Mouse (Mus musculus) midbrain, embryonic 12.5 days (tissue): ENCODE measurements around the gene Gm10134. TPM values are rescaled to one million over a fixed set of nuclear protein-coding genes. Genes with fewer than 3 reads are reported as not detected.

Experiments
- ATAC-seq: fragments of 200-750 bp; cut with Nextera tagmentation; 2 replicates; pipeline ENCODE4 v1.8.0; 2017; ENCODE audit warnings: low read depth, moderate TSS enrichment, moderate library complexity; ENCODE audit not compliant: low FRiP score
- H3K27ac ChIP-seq: fragments of 300-500 bp; sonication (generic); replicated peaks from 2 replicates; pipeline ENCODE4 v1.5.1; 2016; ENCODE audit warnings: mild to moderate bottlenecking
- H3K27me3 ChIP-seq: fragments of 300-500 bp; sonication (generic); 2 replicates; pipeline ENCODE4 v1.6.1; 2016; ENCODE audit warnings: mild to moderate bottlenecking
- H3K36me3 ChIP-seq: fragments of 300-500 bp; sonication (generic); 2 replicates; pipeline ENCODE4 v1.6.1; 2016
- H3K4me1 ChIP-seq: fragments of 300-500 bp; sonication (generic); 2 replicates; pipeline ENCODE4 v1.6.1; 2016
- H3K4me2 ChIP-seq: fragments of 300-500 bp; sonication (generic); replicated peaks from 2 replicates; pipeline ENCODE4 v1.6.1; 2016; ENCODE audit warnings: mild to moderate bottlenecking, moderate library complexity
- H3K4me3 ChIP-seq: fragments of 300-500 bp; sonication (generic); 2 replicates; pipeline ENCODE4 v1.5.1; 2016; ENCODE audit warnings: mild to moderate bottlenecking
- H3K9ac ChIP-seq: fragments of 300-500 bp; sonication (generic); replicated peaks from 2 replicates; pipeline ENCODE4 v1.6.1; 2016; ENCODE audit warnings: mild to moderate bottlenecking, moderate library complexity
- H3K9me3 ChIP-seq: fragments of 300-500 bp; sonication (generic); 2 replicates; pipeline ENCODE4 v1.6.1; 2016; ENCODE audit warnings: mild to moderate bottlenecking
- WGBS: fragments of 180-500 bp; shearing (Covaris S2); methylation state at CpG from one replicate; pipeline ENCODE4 v1.1.7; 2016; 5-methylcytosine and 5-hydroxymethylcytosine counted together
- polyA plus RNA-seq: library from polyadenylated mRNA; unstranded; fragments of >200 nt; fragmentation: Nextera tagmentation; extraction: Ambion mirVana; gene quantifications from 2 replicates; pipeline ENCODE4 v1.2.1, GENCODE M21; 2016

Gene Gm10134
- polyA plus RNA-seq, 1 experiment from 2014 or later: 1.5 TPM

GRCm38 (mm10) chr2:28546560-28546959 lies 40.7 kb downstream of the Gm10134 start:
- no peak for ATAC-seq
- Histone ChIP-seq H3K4me2 (no peak overlapping the region), H3K9ac (no peak overlapping the region), H3K4me3 (no peak overlapping the region), H3K4me1 (no peaks in the 10 kb centered on the region), H3K27ac (no peak overlapping the region; the same call in 1 of the 2 replicates), H3K9me3 (no peaks in the 10 kb centered on the region), H3K27me3 (no peaks in the 10 kb centered on the region), H3K36me3 (peaks cover 96% of the 10 kb centered on the region)
- 81% methylated on average over 6 of the region's 6 CpGs for WGBS

GRCm38 (mm10) chr2:28547237-28548172 lies 41.6 kb downstream of the Gm10134 start:
- Histone ChIP-seq H3K4me2 (no peak overlapping the region), H3K9ac (no peak overlapping the region), H3K27ac (no peak overlapping the region), H3K4me3 (no peak overlapping the region), H3K9me3 (no peaks in the 10 kb centered on the region), H3K36me3 (peaks cover 97% of the 10 kb centered on the region), H3K4me1 (no peaks in the 10 kb centered on the region), H3K27me3 (no peaks in the 10 kb centered on the region)
- ATAC-seq: peak; percentile 25
- 55% methylated on average over 11 of the region's 11 CpGs for WGBS

GRCm38 (mm10) chr2:28549157-28549556 lies 43.3 kb downstream of the Gm10134 start:
- peaks cover 97% of the 10 kb centered on the region for H3K36me3 ChIP-seq

GRCm38 (mm10) chr2:28552301-28552700 lies 46.4 kb downstream of the Gm10134 start:
- H3K4me3 ChIP-seq: no peak overlapping the region
- H3K36me3 ChIP-seq: peaks cover 68% of the 10 kb centered on the region
- no peaks in the 10 kb centered on the region for H3K27me3 ChIP-seq
- 92% methylated on average over 5 of the region's 5 CpGs for WGBS
- no peak overlapping the region for H3K9ac ChIP-seq
- H3K4me1 ChIP-seq: no peaks in the 10 kb centered on the region
- no peaks in the 10 kb centered on the region for H3K9me3 ChIP-seq
- H3K4me2 ChIP-seq: no peak overlapping the region
- no peak overlapping the region for H3K27ac ChIP-seq
- no peak for ATAC-seq

More at GRCm38 (mm10) chr2:28549157-28549556, 43.3 kb downstream of the Gm10134 start:
- Histone ChIP-seq H3K4me3 (no peak overlapping the region), H3K9me3 (no peaks in the 10 kb centered on the region), H3K4me2 (no peak overlapping the region), H3K4me1 (no peaks in the 10 kb centered on the region), H3K27me3 (no peaks in the 10 kb centered on the region), H3K27ac (no peak overlapping the region), H3K9ac (no peak overlapping the region)
- WGBS: 94% methylated on average over 13 of the region's 13 CpGs
- ATAC-seq: no peak

Other genes starting within 250 kb of the Gm10134 start
- gene Ppp1r26, start 59.3 kb upstream of the Gm10134 start, polyA plus RNA-seq: 8.6 and 10.3 TPM in 2 replicates
- gene 1700007K13Rik, start 39.8 kb upstream of the Gm10134 start, polyA plus RNA-seq: 0.59 and 0.75 TPM in 2 replicates
- gene Mrps2, start 38.0 kb upstream of the Gm10134 start, polyA plus RNA-seq: 53.3 and 54.5 TPM in 2 replicates
- gene Gbgt1, start 9.2 kb upstream of the Gm10134 start, polyA plus RNA-seq: 1.0 and 1.2 TPM in 2 replicates
- 87.6 and 93.5 TPM in 2 replicates for gene Ralgds, start 7.0 kb downstream of the Gm10134 start, polyA plus RNA-seq
- not detected in 2 replicates for gene Cel, start 57.3 kb downstream of the Gm10134 start, polyA plus RNA-seq
- 51.9 and 55.5 TPM in 2 replicates for gene Gtf3c5, start 77.7 kb downstream of the Gm10134 start, polyA plus RNA-seq
- 0.80 and 0.89 TPM in 2 replicates for gene Gfi1b, start 115.9 kb downstream of the Gm10134 start, polyA plus RNA-seq
- 33.8 and 35.1 TPM in 2 replicates for gene Tsc1, start 135.1 kb downstream of the Gm10134 start, polyA plus RNA-seq
- gene Spaca9, start 193.6 kb downstream of the Gm10134 start, polyA plus RNA-seq: 0.79 and 1.0 TPM in 2 replicates
- 0.81 and 1.1 TPM in 2 replicates for gene Ak8, start 194.1 kb downstream of the Gm10134 start, polyA plus RNA-seq